Mouse (Mus musculus) forelimb bud, embryonic 11.5 days (tissue): ENCODE results near the gene Bsx.
A peak's percentile ranks its signal among the peaks of the same experiment; 100 is the strongest.

Source experiments
- DNase-seq: peaks from one replicate; pipeline ENCODE4 v3.0.0-alpha.2; 2012; ENCODE audit warnings: low read depth, low spot score

Bsx gene

DNA sequence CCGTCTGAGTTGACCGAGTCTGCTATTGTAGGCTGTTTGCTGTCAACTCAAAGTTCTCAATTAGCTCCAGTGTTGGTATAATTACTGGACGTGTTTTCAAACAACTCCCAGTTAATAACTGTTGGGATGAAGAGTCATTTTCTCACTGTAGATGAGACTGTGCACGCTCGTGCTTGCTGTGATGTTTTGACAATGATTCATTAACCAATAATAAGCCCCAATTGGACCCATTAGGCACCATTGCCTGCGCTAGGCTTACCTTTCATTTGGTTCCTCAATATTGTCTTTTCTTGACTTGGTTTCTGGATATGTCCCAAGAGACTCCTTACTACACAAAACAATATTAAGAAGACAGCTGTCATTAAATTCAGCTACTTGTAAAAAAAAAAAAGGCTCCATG is 18.5 kb downstream of the Bsx start:
- no peak for DNase-seq

DNA sequence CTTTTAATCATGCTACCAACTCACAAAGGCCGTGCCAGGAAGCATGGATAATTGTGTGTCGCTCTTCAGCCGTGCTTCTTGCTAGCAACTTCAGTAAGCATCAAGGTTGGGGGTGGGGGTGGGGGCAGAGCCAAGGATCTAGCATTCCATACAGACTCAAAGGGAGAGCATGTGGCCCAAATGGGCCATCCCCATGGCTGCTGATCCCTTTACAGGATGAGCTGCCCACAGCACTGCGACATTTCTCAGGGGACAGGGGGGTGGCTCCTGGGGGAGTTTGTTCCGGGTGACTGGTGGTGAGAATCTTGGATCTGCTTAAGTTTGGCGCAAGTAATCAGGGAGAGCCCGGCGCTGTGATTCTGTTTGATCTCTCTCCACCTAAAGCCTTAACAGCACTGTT is 33.5 kb downstream of the Bsx start:
- no peak for DNase-seq

DNA sequence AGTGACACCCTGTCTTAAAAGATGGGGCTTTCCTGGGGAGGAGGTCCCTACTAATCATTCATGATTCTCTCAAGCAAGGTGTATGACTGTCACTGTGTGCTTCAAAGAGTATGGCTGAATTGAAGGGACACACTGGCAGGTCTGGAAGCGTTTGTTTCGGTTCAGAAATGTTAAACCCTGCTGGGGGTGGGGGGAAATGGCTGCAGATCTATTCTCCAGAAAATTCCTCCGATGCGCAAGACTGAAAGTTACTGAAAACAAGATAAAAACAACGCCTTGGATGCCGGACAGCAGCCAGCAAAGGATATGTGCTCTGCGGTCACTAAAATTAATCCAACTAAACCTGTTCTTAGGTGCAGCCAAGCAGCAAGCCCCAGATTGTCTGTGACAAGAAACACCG is 34.5 kb downstream of the Bsx start:
- DNase-seq: no peak

DNA sequence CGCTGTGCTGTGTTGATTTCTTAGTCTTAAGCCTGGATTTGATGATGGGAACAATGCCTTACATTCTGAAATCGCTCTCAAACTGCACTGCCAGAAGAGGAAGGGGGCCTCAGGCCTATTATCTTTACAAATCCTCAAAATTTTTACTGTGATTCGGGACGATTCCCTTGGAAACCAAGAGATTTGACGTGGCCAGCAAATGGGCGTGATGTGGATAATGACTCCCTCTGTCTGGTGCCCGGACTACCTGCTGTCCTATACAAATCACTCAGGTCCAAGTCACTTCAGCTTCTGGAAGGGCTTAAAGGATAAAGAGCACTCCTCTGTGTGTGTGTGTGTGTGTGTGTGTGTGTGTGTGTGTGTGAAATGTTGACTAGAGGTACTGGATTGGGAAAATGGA is 35.0 kb downstream of the Bsx start:
- no peak for DNase-seq

DNA sequence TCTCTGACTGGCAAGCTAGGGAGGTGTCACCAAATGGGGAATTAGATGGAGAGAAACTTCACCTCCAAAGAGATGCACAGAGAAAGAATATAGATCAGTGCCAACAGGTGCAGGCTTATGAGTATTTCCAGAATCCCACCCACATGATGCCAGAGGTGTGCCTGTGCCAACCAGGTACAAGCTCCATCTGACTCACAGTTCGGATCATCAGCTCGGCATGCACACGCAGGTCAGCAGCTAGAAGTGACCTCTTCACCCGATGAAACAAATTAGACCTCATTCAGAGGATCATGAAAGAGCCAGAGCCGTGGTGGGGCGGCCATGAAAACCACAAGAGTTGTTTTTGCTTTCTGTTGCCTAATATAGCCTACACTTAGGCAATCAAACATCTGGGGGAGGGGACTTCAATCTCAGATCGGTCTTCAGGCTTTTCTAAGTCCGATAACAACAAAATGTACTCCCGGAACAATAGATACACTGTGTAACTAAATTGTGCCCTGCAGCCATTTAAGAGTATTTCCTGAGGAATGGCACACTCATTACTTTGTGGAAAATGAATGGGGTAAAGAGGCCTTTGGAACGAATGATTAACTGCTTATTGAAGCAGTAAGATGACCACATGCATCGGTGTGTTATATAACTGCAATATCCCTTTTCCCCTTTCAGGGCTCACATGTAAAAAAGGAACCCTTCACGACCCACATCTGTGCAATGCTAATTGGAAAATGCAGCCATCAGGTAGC is 44.1 kb downstream of the Bsx start:
- peak; percentile 21 for DNase-seq

DNA sequence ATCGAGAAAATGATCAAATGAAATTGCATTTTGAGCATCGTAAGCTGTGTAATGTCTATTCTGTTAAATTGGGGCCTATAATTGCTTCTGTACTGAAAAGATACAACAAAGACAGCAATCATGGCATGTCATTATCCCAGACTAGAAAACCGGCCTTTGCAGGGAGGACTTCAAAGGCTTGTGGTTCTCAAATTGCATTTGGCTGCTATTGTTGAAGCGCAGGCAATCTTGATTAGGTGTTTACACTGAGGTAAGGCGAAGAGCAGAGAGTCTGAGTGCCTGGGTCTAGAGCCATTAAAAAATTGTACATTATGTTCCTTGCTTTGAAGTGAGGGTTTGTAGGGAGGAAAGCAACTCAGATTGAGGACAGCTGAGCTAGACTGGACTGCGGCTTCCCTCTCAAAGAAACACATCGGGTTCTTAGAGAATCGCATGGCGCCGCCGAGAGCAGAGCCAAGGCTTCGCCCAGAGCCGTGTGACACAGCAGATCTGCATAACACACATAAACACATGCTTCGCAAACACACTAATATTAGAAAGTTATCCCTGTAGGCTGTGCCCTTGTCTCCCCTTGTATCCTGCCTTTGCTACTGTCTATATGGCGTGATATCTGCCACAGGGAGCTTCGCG is 53.5 kb downstream of the Bsx start:
- no peak for DNase-seq
